Mouse (Mus musculus) NIH3T3 (cell line): ENCODE measurements at regions not wholly inside any gene's neighbourhood (a gene's known extent, or its start where the extent isn't known, plus 50 kb on each side); places are given as distances from the start of the nearest gene placed in this dataset.

Source experiments
- DNase-seq: peaks from one replicate; pipeline ENCODE4 v3.0.0-alpha.2; 2012; ENCODE audit warnings: low read depth

DNA sequence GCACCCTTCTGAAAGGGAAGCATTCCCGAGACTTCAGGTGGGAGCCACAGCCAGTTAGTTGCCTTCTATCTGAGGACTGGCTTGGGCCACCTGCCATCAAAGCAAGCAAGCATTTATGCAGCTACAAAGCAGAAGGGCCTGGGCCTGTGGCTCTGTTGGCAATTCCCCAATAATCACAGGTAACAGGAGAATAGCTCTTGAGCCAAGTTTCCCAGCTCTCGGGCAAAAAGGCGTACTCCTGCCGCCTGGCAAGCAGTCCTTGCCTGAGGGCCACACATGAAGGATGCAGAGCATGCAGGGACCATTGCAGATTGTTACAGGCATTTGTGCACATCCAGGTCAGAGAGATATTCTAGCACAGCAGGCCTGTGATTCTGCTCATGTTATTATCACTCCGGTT is 53.2 kb upstream of the Unc5a start:
- DNase-seq = no peak
